Mouse (Mus musculus) gastrocnemius, postnatal 25 days (tissue): Measurements from ENCODE around the gene Prkch. TPM values are rescaled to one million over a fixed set of nuclear protein-coding genes. Genes with fewer than 3 reads are reported as not detected.
A peak's percentile ranks its signal among the peaks of the same experiment; 100 is the strongest.

ENCODE experiments used
- DNase-seq: peaks from one replicate; pipeline ENCODE4 v3.0.0; 2022
- total RNA-seq, 2 experiments: library from RNA; stranded (reverse); gene quantifications; 1 replicate in 1 of 2; 2 replicates in 1 of 2; pipeline ENCODE4 v1.2.3; 2021

Prkch gene
- total RNA-seq, 2 experiments from 2014 or later = 5.0 to 6.9 TPM

GRCm38 (mm10) chr12:73715331-73715730, 130.7 kb downstream of the Prkch start:
- DNase-seq = no peak

GRCm38 (mm10) chr12:73715954-73716731, 131.5 kb downstream of the Prkch start:
- DNase-seq = no peak

- DNase-seq = no peak
Measured at GRCm38 (mm10) chr12:73718036-73718435, 133.4 kb downstream of the Prkch start.

GRCm38 (mm10) chr12:73719816-73720215, 135.2 kb downstream of the Prkch start:
- DNase-seq = no peak

- no peak for DNase-seq
Measured at GRCm38 (mm10) chr12:73720466-73720865, 135.9 kb downstream of the Prkch start.

GRCm38 (mm10) chr12:73722060-73722459, 137.5 kb downstream of the Prkch start:
- peak; percentile 39 for DNase-seq

- no peak for DNase-seq
Measured at GRCm38 (mm10) chr12:73723067-73723466, 138.5 kb downstream of the Prkch start.

GRCm38 (mm10) chr12:73723887-73724286, 139.3 kb downstream of the Prkch start:
- DNase-seq = no peak

GRCm38 (mm10) chr12:73725825-73726604, 141.4 kb downstream of the Prkch start:
- DNase-seq = no peak

GRCm38 (mm10) chr12:73727046-73727445, 142.4 kb downstream of the Prkch start:
- DNase-seq = no peak

- no peak for DNase-seq
Measured at GRCm38 (mm10) chr12:73730603-73731002, 146.0 kb downstream of the Prkch start.

GRCm38 (mm10) chr12:73731093-73731492, 146.5 kb downstream of the Prkch start:
- no peak for DNase-seq

- no peak for DNase-seq
Measured at GRCm38 (mm10) chr12:73731848-73732540, 147.4 kb downstream of the Prkch start.

- DNase-seq = no peak
Measured at GRCm38 (mm10) chr12:73732862-73733261, 148.3 kb downstream of the Prkch start.

GRCm38 (mm10) chr12:73736931-73737330, 152.3 kb downstream of the Prkch start:
- DNase-seq = no peak

- DNase-seq = no peak
Measured at GRCm38 (mm10) chr12:73739611-73740219, 155.1 kb downstream of the Prkch start.

- no peak for DNase-seq
Measured at GRCm38 (mm10) chr12:73742577-73742976, 158.0 kb downstream of the Prkch start.

GRCm38 (mm10) chr12:73743087-73743486, 158.5 kb downstream of the Prkch start:
- no peak for DNase-seq

- DNase-seq = no peak
Measured at GRCm38 (mm10) chr12:73746072-73746471, 161.5 kb downstream of the Prkch start.

- no peak for DNase-seq
Measured at GRCm38 (mm10) chr12:73748373-73748772, 163.8 kb downstream of the Prkch start.

GRCm38 (mm10) chr12:73754476-73755150, 170.0 kb downstream of the Prkch start:
- no peak for DNase-seq

- DNase-seq = no peak
Measured at GRCm38 (mm10) chr12:73755646-73756045, 171.1 kb downstream of the Prkch start.
